Mouse (Mus musculus) E14TG2a.4 (cell line): ENCODE measurements around the gene Gpr37l1.

Experiments
- CTCF ChIP-seq: conservative IDR thresholded peaks from 2 replicates; pipeline ENCODE4 v1.5.1; 2014; ENCODE audit warnings: low read length
- POU5F1 ChIP-seq: IDR thresholded peaks from 2 replicates; pipeline ENCODE4 v1.6.1; 2014; ENCODE audit warnings: low read length, borderline replicate concordance

GRCm38 (mm10) chr1:135204196-135205126, 37.0 kb upstream of the Gpr37l1 start:
- TF ChIP-seq CTCF (no peak), POU5F1 (no peak)
